Mouse (Mus musculus) ES-CJ7 (cell line): ENCODE results near the gene C8a.
A peak's percentile ranks its signal among the peaks of the same experiment; 100 is the strongest.

ENCODE experiments used
- DNase-seq: peaks from one replicate; pipeline ENCODE4 v3.0.0; 2011; ENCODE audit warnings: low read depth, low spot score

The C8a gene

GRCm38 (mm10) chr4:104842204-104842603 is 34.0 kb downstream of the C8a start:
- DNase-seq: no peak

GRCm38 (mm10) chr4:104838342-104838741 is 37.9 kb downstream of the C8a start:
- no peak for DNase-seq

- DNase-seq: no peak
Observed at GRCm38 (mm10) chr4:104835096-104835495, 41.1 kb downstream of the C8a start.

GRCm38 (mm10) chr4:104828939-104829338 is 47.3 kb downstream of the C8a start:
- DNase-seq: no peak

- DNase-seq: no peak
Observed at GRCm38 (mm10) chr4:104824381-104825077, 51.7 kb downstream of the C8a start.

- no peak for DNase-seq
Observed at GRCm38 (mm10) chr4:104823597-104824101, 52.5 kb downstream of the C8a start.

- no peak for DNase-seq
Observed at GRCm38 (mm10) chr4:104819891-104820290, 56.3 kb downstream of the C8a start.

GRCm38 (mm10) chr4:104818986-104819385 is 57.2 kb downstream of the C8a start:
- no peak for DNase-seq

GRCm38 (mm10) chr4:104817509-104817908 is 58.7 kb downstream of the C8a start:
- DNase-seq: no peak

- DNase-seq: no peak
Observed at GRCm38 (mm10) chr4:104816519-104817232, 59.5 kb downstream of the C8a start.

- DNase-seq: peak; percentile 80
Observed at GRCm38 (mm10) chr4:104813617-104814016, 62.6 kb downstream of the C8a start.

- no peak for DNase-seq
Observed at GRCm38 (mm10) chr4:104810710-104811286, 65.4 kb downstream of the C8a start.

GRCm38 (mm10) chr4:104805414-104806257 is 70.6 kb downstream of the C8a start:
- no peak for DNase-seq

- no peak for DNase-seq
Observed at GRCm38 (mm10) chr4:104804100-104804499, 72.1 kb downstream of the C8a start.

GRCm38 (mm10) chr4:104801625-104802024 is 74.6 kb downstream of the C8a start:
- peak; percentile 87 for DNase-seq

GRCm38 (mm10) chr4:104798951-104799350 is 77.2 kb downstream of the C8a start:
- peak; percentile 44 for DNase-seq

- no peak for DNase-seq
Observed at GRCm38 (mm10) chr4:104792111-104792510, 84.1 kb downstream of the C8a start.

- DNase-seq: no peak
Observed at GRCm38 (mm10) chr4:104782346-104782745, 93.9 kb downstream of the C8a start.

GRCm38 (mm10) chr4:104781441-104781840 is 94.8 kb downstream of the C8a start:
- no peak for DNase-seq

- DNase-seq: no peak
Observed at GRCm38 (mm10) chr4:104779460-104779859, 96.7 kb downstream of the C8a start.

- no peak for DNase-seq
Observed at GRCm38 (mm10) chr4:104775601-104776000, 100.6 kb downstream of the C8a start.

GRCm38 (mm10) chr4:104770331-104770730 is 105.9 kb downstream of the C8a start:
- no peak for DNase-seq
